Mouse (Mus musculus) kidney, adult 9 months (tissue): ENCODE measurements at regions not wholly inside any gene's neighbourhood (a gene's known extent, or its start where the extent isn't known, plus 50 kb on each side); places are given as distances from the start of the nearest gene placed in this dataset.
A peak's percentile ranks its signal among the peaks of the same experiment; 100 is the strongest.

Experiments used
- DNase-seq: peaks from one replicate; pipeline ENCODE4 v3.0.0; 2022

DNA sequence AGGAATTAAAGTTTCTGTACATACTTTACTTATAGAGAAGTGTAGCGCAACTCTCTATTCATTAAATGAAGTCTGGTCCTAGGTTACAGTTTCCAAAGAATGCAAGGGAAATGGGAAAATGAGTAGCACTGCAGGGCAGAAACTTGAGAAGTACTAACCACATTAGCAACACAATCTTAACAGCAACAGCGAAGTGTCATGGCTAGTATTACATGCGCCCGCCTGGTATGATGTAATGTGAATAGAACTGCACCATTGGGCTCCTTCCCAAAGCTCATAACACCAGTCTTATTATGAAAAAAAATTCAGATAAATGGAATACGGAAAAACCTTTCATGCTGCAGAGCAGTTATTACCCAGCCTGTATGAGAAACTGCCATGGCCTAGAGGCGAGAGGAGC lies 201.8 kb upstream of the Gm11042 start:
- no peak for DNase-seq

DNA sequence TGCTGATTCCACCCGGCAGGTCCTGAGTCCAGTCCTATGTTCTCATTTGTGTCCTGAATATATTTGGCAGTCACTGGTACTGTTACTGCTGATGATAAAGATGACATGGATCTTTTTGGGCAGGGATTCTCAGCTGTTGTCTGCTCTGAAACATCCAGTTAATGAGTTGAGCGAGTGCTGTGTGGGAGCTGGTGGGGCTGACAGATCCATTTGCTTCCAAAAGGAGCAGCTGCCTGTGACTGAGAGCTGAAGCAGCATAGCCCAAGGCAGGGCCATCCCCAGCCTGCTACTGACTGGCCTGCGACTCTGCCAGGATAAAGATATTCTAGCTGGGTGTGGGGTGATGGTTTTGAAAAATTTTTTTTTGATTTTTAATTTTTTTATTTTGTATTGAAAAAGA lies 200.3 kb upstream of the Gm11042 start:
- no peak for DNase-seq

DNA sequence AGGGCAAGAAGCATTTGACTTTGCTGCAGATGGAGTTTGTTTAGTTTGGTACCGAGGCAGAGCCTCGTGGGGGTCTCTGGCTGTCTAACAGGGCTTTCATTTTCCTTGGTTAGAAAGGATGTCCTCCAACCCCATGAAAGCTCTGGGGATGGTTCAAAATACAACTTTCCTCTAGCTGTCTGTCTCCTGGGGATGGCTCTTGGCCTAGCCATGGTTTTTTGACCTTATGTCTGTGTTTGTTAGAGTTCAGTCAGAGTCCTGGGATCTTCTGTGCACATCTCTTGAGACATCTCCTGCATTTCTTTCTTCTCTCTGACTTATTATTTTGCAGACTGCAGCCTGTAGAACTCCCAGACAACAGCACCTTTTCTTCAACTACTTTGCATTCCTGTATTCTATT lies 186.6 kb upstream of the Gm11042 start:
- DNase-seq: no peak

DNA sequence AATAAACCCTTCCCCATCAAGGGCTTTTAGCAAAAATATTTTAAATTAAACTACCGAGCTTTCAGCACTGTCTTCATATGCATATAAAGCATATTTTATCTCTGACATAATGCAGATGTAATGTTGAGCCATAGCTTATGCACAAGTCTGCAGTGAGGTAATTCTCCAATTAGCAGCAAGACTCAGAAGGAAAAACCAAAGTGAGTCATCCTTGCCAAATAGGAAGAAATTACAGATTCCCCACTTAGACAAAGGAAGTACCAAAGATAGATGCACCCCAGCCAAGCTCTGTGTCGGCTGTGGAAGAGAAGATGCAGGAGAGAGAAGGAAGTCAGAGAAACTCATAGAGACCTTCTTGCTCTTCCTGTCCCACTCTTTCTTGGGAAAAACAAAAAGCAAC lies 161.4 kb upstream of the Gm11042 start:
- no peak for DNase-seq

DNA sequence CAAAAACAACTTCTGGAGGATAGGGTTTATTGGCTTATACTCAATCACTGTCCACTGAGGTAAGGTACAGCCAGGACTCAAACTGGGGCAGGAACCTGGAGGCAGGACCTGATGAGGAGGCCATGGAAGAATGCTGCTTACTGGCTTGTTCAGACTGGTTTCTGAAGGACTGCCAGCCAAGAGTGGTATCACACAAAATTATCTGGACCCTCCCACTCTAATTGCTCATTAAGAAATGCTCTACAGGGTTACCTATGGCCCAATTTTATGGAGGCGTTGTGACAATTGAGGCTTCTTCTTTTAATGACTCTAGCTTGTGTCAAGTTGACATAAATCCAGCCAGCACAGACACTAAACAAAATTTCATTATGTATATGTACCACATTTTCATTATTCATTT lies 158.5 kb upstream of the Gm11042 start:
- no peak for DNase-seq

DNA sequence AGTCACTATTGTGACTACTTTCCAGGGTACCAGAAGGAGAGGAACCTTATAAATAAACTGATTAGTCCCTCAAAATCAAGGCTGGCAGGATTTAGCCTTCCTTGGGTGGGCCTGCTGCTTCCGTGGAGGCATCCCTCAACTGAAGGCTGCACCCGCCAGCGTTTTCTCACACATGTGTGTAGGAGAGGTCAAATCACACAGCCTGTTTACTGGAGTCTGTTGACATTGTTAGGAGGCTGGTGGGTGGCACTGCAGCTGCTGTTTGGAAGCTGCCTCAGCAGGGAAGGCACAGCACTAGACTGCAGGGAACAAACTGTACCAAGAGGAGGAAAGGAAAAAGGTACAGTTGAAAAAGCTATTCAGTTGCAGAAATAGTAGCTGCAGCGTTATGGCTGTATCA lies 142.3 kb upstream of the Gm11042 start:
- no peak for DNase-seq

DNA sequence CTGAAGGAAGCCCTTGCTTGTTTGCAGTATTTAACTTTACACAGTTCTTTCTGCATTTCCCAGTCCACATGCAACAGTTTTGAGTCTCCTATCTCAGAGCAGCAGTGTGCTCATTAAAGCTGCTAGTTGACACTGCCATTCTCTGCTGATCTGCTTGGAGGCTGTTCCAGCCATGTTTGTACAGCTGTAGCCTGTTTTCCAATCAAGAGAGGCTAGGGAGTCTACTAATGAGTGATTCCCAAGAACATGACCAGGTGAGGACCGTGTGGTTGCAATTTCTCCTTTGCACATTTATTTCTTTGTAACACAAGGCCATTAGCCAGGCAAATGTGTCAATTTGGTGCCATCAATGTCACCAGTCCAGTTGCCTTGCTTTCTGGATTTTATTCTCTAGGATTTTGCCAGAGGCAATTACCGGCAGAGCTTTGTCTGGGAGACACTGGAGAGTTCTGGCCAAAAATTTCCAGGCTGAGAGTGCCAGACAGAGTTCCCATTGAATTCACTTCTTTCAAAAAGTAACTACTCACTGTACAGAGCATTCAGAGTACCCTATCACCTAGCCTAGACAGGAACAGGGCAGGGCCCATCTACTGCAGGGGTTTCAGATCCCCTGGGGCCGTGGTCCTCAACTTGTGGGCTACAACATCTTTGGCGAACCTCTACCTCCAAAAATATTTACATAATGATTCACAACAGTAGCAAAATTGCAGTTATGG lies 136.3 kb upstream of the Gm11042 start:
- DNase-seq: no peak

DNA sequence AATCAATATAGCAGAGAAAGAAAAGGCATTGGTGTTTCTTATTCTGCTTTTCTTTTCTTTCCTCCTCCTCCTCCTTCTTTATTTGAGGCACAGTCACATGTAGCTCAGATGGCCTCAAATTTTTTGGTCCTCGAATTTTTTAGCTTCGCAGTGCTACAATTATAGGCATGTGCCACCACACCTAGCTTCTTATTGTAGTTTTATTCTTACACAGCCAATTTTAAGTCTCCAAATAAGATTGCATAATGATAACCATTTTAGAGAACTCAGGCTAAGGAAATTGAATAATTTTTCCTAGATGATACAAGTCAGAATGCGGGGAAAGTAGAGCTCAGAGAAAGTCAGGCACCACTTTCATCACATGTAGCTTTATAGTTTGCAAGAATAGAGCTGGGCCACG lies 132.1 kb upstream of the Gm11042 start:
- DNase-seq: no peak

DNA sequence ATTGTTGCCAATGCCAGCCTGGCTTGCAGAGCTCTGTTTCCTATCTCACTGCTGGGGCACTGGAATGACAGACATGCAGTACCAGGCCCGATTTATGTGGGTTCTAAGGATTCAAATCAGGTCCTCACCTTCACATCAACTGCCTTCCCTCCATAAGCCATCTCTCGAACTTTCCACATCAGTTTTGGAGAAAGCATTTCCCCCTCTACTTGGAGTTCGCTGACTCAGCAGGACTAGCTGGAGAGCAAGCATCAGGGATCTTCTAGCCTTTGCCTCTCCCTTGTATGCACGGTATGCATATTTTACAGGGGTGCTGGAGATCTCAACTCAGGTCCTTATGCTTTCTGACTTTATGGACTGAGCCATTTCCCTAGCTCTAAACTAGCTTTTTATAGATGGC lies 118.7 kb upstream of the Gm11042 start:
- no peak for DNase-seq

DNA sequence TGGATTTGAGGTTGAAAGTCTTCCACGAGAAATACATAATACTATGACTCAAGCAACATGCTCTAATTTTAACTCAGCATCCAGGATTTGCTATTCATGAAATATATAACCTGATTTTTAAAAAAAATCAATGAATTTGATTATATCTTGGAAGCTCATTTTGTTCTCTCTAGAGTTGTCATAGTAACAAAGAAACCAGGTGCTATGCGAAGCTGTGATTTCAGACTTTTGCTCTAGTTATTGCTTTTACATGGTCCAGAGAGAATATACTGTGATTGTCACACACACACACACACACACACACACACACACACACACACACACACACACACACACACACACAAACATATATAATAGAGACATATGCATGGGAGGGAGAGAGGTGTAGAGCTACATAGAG lies 98.5 kb upstream of the Gm11042 start:
- DNase-seq: no peak

DNA sequence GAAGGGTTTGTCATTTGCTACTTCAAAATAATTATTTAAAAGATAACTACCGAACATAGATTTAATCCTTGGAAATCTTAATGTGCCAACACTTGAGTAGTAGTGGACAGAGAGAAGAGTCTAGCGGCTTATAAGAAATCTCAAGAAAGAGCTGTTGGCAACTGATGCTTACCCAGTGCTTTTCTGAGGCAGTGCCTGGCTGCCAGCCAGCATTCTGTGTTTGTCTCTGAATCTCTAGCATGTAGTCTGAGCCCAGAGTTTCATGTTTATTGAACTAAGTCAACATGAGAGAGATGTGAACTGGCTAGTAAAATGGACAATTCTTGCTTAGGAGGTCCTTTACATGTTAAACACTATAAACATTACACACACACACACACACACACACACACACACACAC lies 94.3 kb upstream of the Gm11042 start:
- no peak for DNase-seq

DNA sequence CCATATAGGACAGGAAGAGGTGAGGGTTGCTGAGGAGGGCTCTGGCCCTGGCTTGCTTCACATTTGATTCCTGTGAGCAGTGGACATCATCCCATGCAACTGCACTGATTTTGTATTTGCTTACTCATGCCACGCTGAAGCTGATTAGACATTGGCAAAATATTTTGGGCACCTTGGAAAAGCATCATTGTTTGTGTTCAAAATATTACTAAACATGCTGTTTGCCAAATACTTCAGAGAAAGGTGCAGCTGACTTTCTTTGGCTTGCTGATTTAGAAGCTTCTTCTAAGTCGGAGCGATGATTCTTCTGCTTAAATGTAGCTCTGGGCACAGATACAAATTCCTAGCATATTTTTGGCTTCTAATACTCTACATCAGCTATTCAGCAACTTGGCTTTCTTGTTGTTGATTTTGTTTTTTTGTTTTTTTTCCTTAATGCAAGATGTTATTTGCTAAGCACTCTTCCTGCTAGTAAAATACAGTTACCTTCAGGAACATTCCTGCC lies 91.4 kb upstream of the Gm11042 start:
- peak; percentile 1 for DNase-seq

DNA sequence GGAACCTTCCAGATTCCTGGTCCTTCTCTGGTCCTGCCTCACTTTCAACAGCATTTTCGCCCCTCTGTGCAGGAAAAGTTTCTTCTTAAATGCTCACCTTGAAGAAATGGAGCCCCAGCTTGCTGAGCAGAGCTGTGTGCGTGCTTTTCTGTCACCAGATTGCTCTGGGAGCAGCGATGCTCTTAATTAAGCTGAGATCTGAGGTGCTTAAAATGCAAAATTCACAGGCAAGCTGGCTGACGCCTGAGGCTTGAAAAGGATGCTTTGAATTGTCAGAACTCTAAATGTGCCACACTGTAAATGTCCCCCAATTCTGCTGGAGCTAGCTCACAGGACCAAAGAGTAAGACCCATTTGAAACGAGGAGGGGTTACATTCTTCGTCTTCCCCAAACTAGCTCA lies 73.6 kb upstream of the Gm11042 start:
- no peak for DNase-seq
